Mouse (Mus musculus): ENCODE measurements around the gene Traf7. TPM values are rescaled to one million over a fixed set of nuclear protein-coding genes. Genes with fewer than 3 reads are reported as not detected.

Traf7 gene
- total and polyA plus RNA-seq, 3 experiments = 109 to 176 (median 122) TPM

DNA sequence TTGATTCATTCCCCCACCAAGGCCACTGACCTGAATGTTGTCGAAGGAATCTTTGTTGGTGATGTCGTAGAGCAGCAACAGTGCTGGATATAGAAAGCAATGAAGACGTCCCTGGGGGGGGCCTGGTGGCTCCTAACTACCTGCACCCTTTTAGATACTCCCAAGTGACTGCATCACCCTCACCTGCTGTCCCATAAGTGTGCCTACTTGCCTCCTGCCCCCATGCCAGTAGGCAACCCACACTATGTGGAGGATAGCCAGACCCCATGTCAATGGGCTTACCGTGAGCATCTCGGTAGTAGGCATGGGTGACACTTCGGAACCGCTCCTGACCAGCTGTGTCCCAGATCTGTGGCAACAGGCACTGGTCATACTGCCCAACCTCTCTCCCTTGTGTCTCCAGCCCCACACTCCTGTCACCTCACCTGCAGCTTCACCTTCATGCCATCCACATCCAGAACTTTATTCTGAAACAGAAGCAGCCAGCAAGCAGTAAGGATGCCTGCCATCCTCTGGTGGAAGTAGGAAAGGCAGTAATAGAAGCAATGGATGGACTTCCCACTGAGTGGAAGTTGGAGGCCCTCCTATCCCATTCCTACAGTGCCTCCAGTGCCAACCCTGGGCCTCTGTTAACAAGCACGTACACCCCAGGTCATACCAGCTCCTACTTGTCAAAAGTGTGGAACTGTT is 2.8 kb upstream of the Traf7 start:
- peak overlapping the region; percentile 56; the same call in 1 of the 2 replicates for H3K27ac ChIP-seq (ENCODE audit: insufficient read depth, low read depth)
- H3K4me1 ChIP-seq (ENCODE audit: control insufficient read depth in 1 of 2, insufficient read depth in 2 of 2) = peaks cover 34 to 53% of the 10 kb centered on the region in 2 experiments
- DNase-seq (ENCODE audit: extremely low read depth) = peak; percentile 60
- H3K9ac ChIP-seq (ENCODE audit: insufficient read depth, low read depth) = peak overlapping the region; percentile 98
- H3K4me2 ChIP-seq (ENCODE audit: insufficient read depth, low read depth, poor library complexity, severe bottlenecking) = peak overlapping the region; percentile 89
- no peaks in the 10 kb centered on the region for H3K9me3 ChIP-seq (replicated peaks; ENCODE audit: low read length)
- peak overlapping the region; percentile 65 to 91 (median 74) for H3K4me3 ChIP-seq (replicated peaks in 1 of 3; ENCODE audit: low read depth in 2 of 3, low read length in 2 of 3, poor library complexity in 1 of 3)
- peaks cover 38% of the 10 kb centered on the region for H3K79me2 ChIP-seq (replicated peaks; ENCODE audit: control insufficient read depth, extremely low read depth, insufficient read depth, poor library complexity, severe bottlenecking)
- in situ Hi-C loops (cut with MboI; ENCODE audit: low pct_ligation_motif_present, low pct_unique_long_range_greater_than_20kb, low sequenced_read_pairs) (loop anchor here (5.0 kb wide), 2 partner anchors 53 to 142 kb away; partner anchors contain the start of gene Mlst8), dilution Hi-C loops (cut with MboI; ENCODE audit: extremely low pct_ligation_motif_present, extremely low pct_unique_long_range_greater_than_20kb, low sequenced_read_pairs) (no loop called here)
- TF ChIP-seq ZMIZ1 (IDR thresholded peaks at IDR 0.05; ENCODE audit: low read depth, low read length) (peak; percentile 10; the same call in 1 of the 2 replicates), CHD1 (IDR thresholded peaks at IDR 0.05; ENCODE audit: low read depth, low read length) (no peak), ZC3H11A (IDR thresholded peaks at IDR 0.05; ENCODE audit: low read depth, low read length) (no peak), TBP (conservative IDR thresholded peaks at IDR 0.05; ENCODE audit: low read depth, low read length) (no peak), MAX (IDR thresholded peaks at IDR 0.05; ENCODE audit: low read length) (no peak; the same call in 1 of the 2 replicates), USF2 (conservative IDR thresholded peaks at IDR 0.05; ENCODE audit: low read depth, low read length) (no peak), IRF4 (IDR thresholded peaks at IDR 0.05; ENCODE audit: low read depth, low read length) (no peak), PAX5 (IDR thresholded peaks at IDR 0.05; ENCODE audit: low read length) (no peak), GABPA (IDR thresholded peaks at IDR 0.05; ENCODE audit: insufficient replicate concordance, low read depth, low read length) (no peak), USF1 (IDR thresholded peaks at IDR 0.05; ENCODE audit: low read depth, low read length) (no peak), JUN (IDR thresholded peaks at IDR 0.05; ENCODE audit: insufficient read depth, low read depth, low read length) (no peak), CHD2 (IDR thresholded peaks at IDR 0.05; ENCODE audit: low read length) (peak; percentile 24; the same call in 1 of the 2 replicates), KAT2A (IDR thresholded peaks at IDR 0.05; ENCODE audit: insufficient replicate concordance, low read length) (0 out of 2 replicates have a peak, but pooled peaks have one; percentile 38), MXI1 (IDR thresholded peaks at IDR 0.05; ENCODE audit: low read depth, low read length) (no peak; the same call in 1 of the 2 replicates), RCOR1 (conservative IDR thresholded peaks at IDR 0.05; ENCODE audit: low read depth, low read length) (0 out of 2 replicates have a peak, but pooled peaks have one; percentile 18), SIN3A (IDR thresholded peaks at IDR 0.05; ENCODE audit: low read length) (peak; percentile 37), CTCF (conservative IDR thresholded peaks at IDR 0.05 in 1 of 2, IDR thresholded peaks at IDR 0.05 in 1 of 2; ENCODE audit: low read depth in 2 of 2, low read length in 2 of 2) (peak in 1 of 2 experiments; percentile 27; a peak in 1 of 4 replicates), JUND (conservative IDR thresholded peaks at IDR 0.05; ENCODE audit: low read depth, low read length) (no peak), HCFC1 (IDR thresholded peaks at IDR 0.05; ENCODE audit: low read depth, low read length) (no peak; the same call in 1 of the 2 replicates), MAZ (IDR thresholded peaks at IDR 0.05; ENCODE audit: low read depth, low read length) (no peak), ZKSCAN1 (IDR thresholded peaks at IDR 0.05; ENCODE audit: borderline replicate concordance, low read depth, low read length) (no peak), RAD21 (IDR thresholded peaks at IDR 0.05; ENCODE audit: low read depth, low read length) (no peak), NRF1 (IDR thresholded peaks at IDR 0.05; ENCODE audit: low read depth, low read length) (no peak), E2F4 (IDR thresholded peaks at IDR 0.05; ENCODE audit: insufficient replicate concordance, low read depth, low read length) (no peak), EP300 (IDR thresholded peaks at IDR 0.05; ENCODE audit: low read length) (peak; percentile 10; the same call in 1 of the 2 replicates), NELFE (IDR thresholded peaks at IDR 0.05; ENCODE audit: low read depth, low read length) (0 out of 2 replicates have a peak, but pooled peaks have one; percentile 12), BHLHE40 (IDR thresholded peaks at IDR 0.05; ENCODE audit: low read depth, low read length) (no peak), MEF2A (IDR thresholded peaks at IDR 0.05; ENCODE audit: borderline replicate concordance, low read depth, low read length) (no peak), POLR2A (IDR thresholded peaks at IDR 0.05; ENCODE audit: low read depth, low read length) (peak; percentile 74), TCF12 (IDR thresholded peaks at IDR 0.05; ENCODE audit: low read depth, low read length) (no peak), MYC (IDR thresholded peaks at IDR 0.05; ENCODE audit: low read depth, low read length) (no peak)
- H3K36me3 ChIP-seq (replicated peaks in 1 of 2; ENCODE audit: control insufficient read depth in 1 of 2, insufficient read depth in 1 of 2, low read length in 1 of 2) = peaks cover 26 to 37% of the 10 kb centered on the region in 2 experiments
- H3K27me3 ChIP-seq (replicated peaks) = no peaks in the 10 kb centered on the region
